Mouse (Mus musculus) left cerebral cortex, postnatal 4 days (tissue): ENCODE measurements at regions not wholly inside any gene's neighbourhood (a gene's known extent, or its start where the extent isn't known, plus 50 kb on each side); places are given as distances from the start of the nearest gene placed in this dataset.
A peak's percentile ranks its signal among the peaks of the same experiment; 100 is the strongest.

Experiments used
- DNase-seq: peaks from one replicate; pipeline ENCODE4 v3.0.0-alpha.2; 2022
- intact Hi-C: fragments of 180-260 bp; cut with DNase I; formaldehyde crosslinking; loops from one replicate; pipeline ENCODE4 v1.15.1; 2025

DNA sequence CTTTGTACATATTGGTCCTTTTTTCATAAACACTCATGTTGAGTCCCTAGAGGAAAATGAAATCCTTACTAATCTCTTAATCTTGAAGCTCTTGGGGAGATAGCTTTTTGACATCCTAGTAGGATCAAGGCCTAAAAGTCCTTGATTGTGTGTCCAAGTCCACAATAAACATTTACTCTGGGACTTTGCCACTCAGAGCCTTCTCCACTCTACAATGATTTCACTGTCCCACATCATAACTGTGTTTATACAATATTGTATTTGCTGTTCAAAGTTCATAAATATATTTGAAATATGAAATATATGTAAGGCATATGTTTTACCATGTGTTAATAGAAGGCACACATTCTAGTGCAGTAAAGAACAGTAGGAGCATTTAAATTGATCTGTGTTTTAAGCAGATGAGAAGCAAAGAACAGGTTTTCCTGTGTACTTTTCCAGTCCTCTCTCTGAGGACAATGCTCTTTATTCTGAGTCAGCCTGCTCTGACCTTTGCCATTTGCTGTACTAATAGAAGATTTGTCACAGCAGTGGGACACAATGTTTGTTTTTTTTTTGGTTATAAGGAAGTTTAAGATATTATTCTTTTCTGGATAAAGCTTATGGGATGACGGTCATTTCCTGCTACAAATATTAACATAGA, 130.7 kb upstream of the Gprin3 start:
- intact Hi-C loops = no loop called here
- DNase-seq = no peak

DNA sequence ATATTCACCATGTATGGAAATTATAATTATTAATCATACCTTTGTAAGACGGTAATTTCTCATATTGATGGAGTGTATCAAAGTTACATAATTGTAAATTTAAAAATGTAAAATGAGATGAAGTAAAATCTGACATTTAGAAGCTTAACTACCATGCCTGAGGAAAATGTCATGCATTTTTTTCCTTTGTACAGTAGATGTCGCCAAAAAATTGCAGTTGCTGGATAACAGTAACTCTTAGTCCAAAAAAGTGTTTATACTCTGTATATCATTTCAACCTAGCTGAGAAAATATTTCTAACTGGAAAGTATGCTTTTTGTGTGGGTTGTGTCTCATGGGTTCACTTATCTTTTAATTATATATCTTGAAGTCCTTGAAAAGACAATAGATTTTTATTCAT, 110.9 kb upstream of the Gprin3 start:
- DNase-seq = no peak
- intact Hi-C loops = no loop called here

DNA sequence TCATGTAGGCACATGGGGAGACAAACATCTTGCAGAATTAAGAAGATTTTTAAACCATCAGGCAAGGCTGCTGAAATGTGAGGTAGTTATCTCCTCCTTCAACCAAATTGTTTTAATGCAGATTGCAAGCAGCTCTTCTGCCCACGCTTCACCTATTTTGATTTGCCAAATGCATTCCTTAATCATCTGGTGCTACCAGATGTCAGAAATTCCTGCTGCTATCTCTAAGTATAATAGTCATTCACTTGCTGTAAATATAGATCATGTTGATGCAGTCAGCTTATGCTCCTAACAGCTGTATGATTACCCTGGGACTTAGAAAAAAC, 98.8 kb upstream of the Gprin3 start:
- intact Hi-C loops = no loop called here
- DNase-seq = no peak

DNA sequence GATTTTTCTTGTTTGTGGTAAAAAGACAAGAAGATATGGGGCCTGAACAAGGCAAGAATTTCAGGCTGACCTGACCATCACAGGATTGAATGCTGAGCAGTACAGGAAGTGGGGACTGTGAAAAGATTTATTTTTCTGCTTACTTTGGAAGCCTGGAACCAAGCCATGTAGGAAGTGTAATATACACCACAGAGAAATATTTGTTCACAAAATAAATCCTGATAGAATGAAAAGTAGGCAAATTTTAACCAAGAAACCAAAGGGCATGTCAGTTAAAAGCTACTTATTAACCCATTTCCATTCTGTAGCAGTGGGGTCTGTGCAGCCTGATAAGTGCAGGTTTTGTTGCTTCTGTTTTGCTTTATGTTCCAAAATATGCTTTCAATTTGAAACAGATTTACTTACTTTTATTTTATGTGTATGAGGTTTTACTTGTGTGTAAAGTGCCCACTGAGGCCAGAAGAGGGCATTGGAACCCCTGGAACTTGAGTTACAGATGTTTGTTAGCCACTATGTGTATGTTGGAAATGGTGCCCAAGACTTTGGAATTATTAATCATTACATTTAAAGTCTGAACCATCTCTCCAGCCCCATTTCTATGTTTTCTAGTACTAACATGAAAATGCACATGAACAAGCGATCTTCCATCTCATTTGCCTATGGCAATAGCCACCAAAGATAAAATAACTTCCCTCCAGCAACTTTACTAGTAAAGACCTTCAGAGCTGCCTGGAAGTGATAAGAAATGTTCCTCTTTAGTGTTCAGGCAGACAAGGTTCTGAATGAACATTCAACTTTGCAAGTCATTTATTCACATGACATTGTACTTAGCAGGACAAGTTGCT, 98.2 kb upstream of the Gprin3 start:
- intact Hi-C loops = no loop called here
- DNase-seq = no peak

DNA sequence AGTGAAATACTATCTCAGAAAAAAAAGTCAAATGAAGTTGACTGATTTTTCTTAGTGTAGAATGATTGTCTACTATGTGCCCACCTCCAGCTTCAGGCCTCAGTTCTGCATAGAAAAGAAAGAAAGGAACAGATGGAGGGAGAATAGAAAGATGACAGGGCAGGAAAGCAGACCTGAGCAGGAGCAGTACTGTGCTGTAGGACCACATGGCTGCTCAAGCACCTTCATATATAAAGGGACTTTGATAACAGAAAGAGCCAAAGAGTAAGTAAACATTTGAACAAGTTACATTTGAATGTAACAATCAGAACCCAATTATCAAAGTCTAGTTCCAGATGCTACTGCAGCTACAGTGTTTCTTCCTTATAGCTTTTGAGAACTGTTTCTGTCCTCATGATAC, 96.9 kb upstream of the Gprin3 start:
- intact Hi-C loops = no loop called here
- DNase-seq = no peak

DNA sequence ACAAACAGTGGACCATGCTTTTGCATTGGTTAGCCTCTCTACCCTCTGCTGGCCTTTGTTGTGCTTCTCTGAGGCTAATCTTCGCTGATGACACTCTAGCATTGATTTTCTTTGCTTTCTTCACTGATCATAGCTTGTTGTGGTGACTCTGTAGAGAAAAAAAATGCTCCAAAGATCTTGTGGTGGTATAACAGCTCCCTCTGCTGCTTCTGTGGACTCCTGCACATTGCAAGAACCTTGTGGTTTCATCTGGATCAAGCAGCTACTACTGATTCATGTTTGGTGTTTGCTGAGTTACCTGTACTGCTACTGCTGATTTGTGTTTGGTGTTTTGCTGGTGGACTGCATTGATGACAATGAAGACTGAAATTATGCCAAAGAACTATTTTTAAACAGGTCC, 74.7 kb upstream of the Gprin3 start:
- intact Hi-C loops = loop anchor here (5.0 kb wide), 1 partner anchor 249 kb away; no protein-coding TSS in a partner anchor
- DNase-seq = no peak

DNA sequence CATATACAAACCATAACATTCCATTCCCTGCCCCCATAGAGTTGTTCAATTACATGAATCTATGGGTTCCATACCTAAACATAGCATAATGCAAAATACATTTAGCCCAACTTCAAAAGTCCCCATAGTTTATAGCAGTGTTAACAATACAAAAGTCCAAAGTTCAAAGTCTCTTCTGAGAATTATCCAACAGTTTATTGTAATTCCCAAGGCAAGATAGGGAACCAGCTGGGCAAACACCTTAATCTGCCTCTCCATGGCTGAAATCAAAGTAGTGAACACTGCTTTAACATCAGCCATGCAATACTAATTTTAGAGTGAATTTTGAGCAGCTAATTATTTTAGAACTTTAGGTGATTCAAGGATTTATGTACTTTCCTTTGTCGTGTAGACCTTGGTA, 72.7 kb upstream of the Gprin3 start:
- intact Hi-C loops = no loop called here
- DNase-seq = no peak

DNA sequence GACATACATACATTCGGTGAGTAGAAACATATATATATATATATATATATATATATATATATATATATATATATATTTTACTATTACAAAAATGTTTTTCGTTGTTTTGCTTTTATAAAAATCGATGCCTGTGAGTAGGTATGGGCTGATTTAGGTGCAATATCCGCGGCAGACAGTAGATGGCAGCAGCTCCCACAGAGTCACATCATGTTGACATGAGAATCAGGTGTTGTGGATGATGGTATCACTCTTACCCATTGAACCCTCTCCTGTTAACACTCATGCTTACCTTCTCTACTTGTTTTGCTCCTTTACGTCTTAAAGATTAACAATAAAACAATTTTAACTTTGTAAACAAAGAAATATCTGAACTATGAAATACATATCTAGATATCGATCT, 72.0 kb upstream of the Gprin3 start:
- intact Hi-C loops = no loop called here
- DNase-seq = peak; percentile 68

DNA sequence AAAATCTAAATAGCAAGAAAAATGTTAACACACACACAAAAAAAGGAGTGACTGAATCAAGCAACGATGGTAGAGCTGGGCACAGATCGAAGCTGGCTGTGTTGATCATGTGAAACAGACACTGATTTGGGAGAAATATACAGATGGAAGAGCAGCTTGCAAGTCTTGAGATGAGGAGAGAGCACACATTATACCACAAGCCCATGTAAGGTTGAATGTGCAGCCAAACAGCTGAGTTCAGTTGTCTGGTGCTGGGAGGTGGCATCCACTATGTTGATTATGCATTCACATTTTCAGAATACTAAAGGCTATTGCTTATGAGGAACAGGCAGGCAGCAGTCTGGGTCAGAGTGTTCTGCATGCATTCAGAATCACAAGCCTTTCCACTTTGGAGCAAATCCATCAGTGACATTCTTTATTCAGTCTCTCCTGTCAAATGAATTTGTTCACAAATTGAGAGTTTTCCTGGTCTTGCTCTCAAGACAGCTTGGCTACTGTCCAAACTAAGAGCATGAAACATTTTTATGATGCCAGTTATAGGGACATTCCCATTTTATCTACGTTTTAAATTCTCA, 63.0 kb upstream of the Gprin3 start:
- DNase-seq = no peak
- intact Hi-C loops = no loop called here

DNA sequence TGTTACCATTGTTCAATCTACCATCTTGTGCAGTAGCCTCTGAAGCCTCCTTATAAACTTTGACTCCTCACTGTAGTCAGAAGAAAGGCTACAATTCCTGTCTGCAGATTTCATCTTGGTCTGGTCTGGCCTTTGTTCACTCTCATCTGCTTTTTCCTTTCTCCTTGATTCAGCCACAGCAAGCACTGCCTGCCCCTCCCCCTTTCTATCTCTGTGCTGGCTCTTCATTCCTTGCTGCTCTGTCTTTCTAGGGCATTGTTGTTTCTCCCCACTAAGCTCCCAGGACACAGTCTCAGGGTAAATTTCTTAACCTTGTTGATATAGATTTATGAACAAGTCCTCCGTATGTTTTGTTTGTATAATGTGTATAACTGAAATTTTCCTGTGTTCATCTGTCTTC, 62.3 kb upstream of the Gprin3 start:
- intact Hi-C loops = no loop called here
- DNase-seq = peak; percentile 18

DNA sequence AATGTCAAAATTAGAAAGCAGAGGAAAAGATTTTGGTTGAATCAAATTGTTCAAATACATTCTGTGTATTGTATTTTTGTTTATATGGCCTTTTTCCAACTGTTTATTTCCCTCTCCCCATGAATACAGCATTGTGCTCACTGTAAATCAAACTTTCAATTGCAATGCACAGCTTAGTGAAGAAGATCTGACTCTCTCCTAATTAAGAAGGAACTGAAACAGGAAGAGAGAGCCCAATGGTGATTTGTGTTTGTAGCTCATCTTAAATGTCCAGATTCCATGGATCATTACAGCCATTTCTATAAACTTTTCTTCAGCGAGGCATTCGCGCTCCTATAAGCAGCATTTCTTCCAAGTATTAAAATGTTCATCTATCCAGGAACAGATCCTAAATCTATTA, 57.9 kb upstream of the Gprin3 start:
- intact Hi-C loops = no loop called here
- DNase-seq = no peak

DNA sequence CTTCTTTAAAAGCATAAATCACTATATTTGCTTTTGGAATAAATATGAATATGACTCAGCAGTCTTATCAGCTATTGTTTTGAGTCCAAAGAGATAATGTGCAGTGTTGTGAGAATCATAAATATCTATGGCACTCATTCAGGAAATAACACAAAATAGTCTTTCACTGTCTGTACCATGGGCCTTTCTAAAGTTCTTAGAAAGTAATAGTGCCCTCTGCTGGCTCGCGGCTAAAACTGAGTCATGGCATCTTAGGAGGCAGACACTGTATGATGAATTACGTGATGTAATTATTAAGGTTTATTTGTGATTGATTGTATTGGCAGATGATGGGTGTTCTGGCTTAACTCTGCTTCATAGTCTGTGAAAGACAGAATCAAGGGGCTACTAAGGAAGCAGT, 57.5 kb upstream of the Gprin3 start:
- peak; percentile 60 for DNase-seq
- intact Hi-C loops = loop anchor here (2.0 kb wide), 1 partner anchor 235 kb away; no protein-coding TSS in a partner anchor
